Mouse (Mus musculus): ENCODE results near the gene Hspb1.

DNA sequence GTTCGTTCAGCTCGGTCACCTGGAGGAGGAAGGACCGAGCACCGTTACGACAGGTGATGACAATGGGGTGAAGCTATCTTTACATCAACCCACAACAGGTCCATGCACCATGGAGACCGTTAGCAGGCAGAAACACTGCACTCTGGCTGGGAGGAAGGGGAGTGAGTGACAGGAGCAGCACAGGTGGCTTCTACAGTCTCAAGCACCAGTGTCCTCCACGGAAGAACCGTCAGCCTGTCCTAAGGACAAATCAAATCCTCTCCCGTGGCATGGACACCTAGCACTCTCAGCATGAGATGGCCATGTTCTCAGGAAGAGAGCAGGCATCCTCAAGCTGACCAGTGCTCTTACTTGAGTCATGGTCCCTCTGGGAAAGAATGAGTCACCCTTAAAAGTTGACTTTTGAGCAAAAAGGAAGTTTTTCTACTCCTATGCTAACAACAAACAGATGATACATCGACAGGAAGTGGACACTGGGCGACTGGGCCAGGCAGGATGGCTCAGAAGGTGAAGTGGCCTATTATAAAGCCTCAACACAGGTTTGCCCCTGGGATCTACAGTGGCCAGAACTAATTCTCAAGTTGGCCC is 24.0 kb downstream of the Hspb1 start:
- TF ChIP-seq CTCF (IDR thresholded peaks at IDR 0.05; ENCODE audit: low read depth, low read length) (no peak), POLR2A (IDR thresholded peaks at IDR 0.05; ENCODE audit: insufficient read depth, low read length) (no peak)

Data from ES-Bruce4 (cell line).